Mouse (Mus musculus) neutrophil, adult 5-6 weeks (primary cell): Measurements from ENCODE around the gene Pcgf3. TPM values are rescaled to one million over a fixed set of nuclear protein-coding genes. Genes with fewer than 3 reads are reported as not detected.

Experiments
- ATAC-seq: fragments of 151-379, 151-347 bp; 2 replicates; pipeline ENCODE4 v1.8.0; 2017; ENCODE audit warnings: mild to moderate bottlenecking, moderate TSS enrichment; ENCODE audit not compliant: insufficient number of reproducible peaks, poor library complexity, low FRiP score, severe bottlenecking; ENCODE audit errors: extremely low read depth
- total RNA-seq: library from RNA; stranded (forward); fragments of 200-1000 nt; gene quantifications from 2 replicates; pipeline ENCODE4 v1.2.3, GENCODE M21; 2017

Pcgf3 gene
- total RNA-seq = 17.5 and 21.6 TPM in 2 replicates

DNA sequence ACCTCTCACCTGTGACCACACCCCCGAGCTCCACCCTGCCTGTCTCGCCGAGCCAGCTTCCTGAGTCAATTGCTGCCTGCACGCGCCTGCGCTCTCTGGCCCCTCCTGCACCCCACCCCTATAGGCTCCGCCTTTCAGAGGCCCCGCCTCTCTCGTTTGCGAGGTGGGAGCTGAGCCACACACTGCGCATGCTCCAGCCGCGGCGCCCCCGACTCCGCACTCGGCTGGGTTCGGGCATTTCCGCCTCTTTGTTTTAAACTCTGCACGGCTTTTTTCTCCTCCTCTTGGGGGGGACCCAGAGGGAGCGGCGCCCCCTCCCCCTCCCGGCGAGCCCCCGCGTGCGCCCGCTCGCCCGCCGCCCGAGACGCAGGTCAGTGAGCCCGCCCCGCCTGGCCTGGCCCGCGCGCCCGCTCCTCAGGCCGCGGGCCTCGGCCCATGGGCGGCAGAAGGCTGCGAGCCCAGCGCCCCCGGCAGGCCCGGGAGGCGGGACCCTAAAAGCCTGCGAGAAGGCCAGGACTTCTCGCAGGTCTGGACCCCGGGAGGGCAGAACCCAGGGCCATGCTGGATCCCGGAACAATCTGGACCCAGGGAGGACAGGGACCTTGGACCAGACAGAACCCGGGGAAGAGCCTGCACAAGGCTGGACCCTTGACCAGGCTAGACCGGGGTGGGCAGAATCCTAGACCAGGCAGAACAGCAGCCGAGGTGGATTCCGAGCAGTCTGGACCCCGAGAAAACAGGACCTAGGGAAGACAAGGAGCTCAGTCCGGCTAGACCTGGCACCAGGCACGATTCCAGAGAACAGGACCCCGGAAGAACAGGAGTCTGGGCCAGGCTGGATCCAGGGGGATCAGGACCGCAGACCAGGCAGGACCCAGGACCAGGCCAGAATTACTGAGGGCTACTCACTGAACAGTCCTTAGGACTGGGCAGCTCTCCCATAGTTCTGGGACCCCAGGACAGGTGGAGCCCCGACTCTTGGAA is at the start of gene Pcgf3:
Pcgf3 (plus strand) TSS at position 151 of the 984 bp plus-strand sequence.
- peak; percentile 96 for ATAC-seq

GRCm38 (mm10) chr5:108414711-108415110 is 46.3 kb upstream of the Pcgf3 start:
- no peak for ATAC-seq

DNA sequence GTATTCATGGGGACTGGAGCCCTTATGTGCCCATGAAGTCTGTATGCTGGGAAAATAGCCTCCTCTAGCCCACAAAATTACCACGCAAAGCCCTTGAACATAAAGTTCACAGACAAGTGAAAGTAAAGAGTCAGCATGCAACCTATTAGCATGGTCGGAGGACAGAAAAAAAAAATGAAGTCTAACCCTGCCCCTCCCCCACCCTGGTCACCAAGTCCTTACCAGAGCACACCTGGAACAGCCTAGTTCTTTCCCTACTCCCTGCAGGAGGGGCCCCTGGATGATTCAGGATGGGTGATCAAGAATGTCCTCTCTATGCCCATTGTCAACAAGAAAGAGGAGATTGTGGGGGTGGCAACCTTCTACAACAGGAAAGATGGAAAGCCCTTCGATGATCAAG is 38.3 kb upstream of the Pcgf3 start:
- ATAC-seq = no peak

DNA sequence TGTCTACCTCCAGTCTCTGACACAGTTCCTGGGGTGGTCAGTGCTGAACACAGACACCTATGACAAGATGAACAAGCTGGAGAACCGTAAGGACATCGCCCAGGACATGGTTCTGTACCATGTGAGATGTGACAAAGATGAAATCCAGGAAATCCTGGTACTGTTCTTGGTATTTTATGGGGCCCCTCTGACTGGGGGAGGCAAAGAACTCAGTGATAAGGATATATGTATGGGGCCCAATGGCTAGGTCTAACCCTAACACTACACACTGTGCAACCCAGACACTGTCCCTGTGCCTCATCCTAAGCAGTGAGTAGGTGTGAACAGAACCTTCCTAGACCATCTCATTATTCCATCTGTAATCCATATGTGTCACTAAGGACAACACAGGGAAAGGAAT is 37.6 kb upstream of the Pcgf3 start:
- ATAC-seq = no peak

DNA sequence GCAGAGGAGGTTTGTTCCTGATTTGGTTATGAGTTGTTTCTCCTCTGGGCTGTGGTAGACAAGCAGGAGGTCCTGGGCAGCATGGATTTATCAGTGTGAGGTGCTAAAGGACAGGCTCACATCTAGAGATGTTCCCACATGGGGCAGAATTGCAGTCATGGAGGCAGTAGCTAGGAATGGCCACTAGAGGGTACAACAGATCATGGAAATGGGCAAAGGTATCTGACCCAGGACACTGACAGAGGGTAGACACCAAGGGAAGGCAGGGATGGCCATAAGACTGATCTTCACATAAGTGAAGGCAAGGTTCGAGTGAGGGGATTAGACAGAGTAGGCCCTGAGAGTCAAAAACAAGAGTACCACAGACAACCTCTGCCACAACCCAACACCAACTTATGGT is 33.8 kb upstream of the Pcgf3 start:
- peak; percentile 55; the same call in 1 of the 2 replicates for ATAC-seq

DNA sequence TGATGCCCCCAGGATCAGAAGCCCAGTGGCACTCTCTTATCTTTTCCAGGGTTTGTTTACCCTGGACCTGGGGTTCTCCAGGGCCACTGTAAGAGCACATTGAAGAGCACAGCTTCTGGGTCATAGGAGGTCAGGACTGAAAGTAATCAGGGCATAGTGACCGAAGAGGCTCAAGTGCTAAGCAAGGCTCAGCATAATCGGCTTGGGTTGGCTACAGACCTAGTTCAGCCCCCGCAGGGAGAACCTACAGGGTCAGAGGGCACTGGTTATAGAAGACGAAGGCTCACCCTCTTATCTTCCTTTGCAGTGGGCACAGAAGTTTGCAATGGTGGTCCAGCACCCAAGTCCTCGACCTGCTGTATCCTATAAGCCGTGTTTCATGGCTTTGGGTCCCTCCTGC is 29.8 kb upstream of the Pcgf3 start:
- no peak for ATAC-seq

- ATAC-seq = peak; percentile 96
Observed at GRCm38 (mm10) chr5:108433804-108434587, 27.0 kb upstream of the Pcgf3 start, which contains the start of gene Atp5k. Gene Atp5k (minus strand): TSS chr5:108434448.

DNA sequence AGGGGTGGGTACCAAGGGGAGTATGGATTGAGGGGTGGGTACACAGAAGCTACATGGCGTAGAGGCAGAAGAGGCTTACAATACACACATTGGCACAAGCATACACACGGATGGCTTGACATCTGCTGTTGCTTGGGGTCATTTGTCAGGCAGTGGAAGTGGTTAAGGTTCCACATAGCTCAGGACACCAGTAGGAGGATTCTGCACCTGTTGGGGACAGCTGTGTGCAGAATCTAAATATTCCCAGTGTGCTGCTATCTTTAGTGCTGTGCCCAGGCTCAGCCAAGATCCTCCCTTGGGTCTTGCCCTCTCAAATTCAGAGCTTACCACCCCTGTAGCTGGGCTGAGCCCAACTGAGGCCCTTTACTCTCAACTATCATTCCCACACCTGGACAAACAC is 24.9 kb upstream of the Pcgf3 start:
- no peak for ATAC-seq

GRCm38 (mm10) chr5:108446973-108447372 is 14.1 kb upstream of the Pcgf3 start:
- ATAC-seq = no peak

DNA sequence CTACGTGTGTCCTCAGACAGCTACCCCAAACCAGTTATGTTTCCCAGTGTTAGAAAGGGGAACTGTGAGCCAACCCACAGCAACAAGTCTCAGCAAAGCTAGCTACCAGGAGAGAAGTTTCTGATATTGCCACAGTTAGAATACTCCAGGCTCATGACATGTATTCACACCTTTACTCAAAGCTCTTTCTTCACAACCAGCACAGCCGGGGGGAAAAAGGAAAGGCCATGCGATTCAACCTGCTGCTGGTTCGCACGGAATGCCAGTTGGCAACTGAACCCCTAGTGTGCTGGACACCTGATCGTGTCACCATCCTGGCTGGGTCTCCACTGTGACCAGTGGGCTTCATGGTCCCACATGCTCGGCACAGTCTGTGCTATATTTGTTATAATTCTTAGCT is 13.2 kb upstream of the Pcgf3 start:
- ATAC-seq = no peak

DNA sequence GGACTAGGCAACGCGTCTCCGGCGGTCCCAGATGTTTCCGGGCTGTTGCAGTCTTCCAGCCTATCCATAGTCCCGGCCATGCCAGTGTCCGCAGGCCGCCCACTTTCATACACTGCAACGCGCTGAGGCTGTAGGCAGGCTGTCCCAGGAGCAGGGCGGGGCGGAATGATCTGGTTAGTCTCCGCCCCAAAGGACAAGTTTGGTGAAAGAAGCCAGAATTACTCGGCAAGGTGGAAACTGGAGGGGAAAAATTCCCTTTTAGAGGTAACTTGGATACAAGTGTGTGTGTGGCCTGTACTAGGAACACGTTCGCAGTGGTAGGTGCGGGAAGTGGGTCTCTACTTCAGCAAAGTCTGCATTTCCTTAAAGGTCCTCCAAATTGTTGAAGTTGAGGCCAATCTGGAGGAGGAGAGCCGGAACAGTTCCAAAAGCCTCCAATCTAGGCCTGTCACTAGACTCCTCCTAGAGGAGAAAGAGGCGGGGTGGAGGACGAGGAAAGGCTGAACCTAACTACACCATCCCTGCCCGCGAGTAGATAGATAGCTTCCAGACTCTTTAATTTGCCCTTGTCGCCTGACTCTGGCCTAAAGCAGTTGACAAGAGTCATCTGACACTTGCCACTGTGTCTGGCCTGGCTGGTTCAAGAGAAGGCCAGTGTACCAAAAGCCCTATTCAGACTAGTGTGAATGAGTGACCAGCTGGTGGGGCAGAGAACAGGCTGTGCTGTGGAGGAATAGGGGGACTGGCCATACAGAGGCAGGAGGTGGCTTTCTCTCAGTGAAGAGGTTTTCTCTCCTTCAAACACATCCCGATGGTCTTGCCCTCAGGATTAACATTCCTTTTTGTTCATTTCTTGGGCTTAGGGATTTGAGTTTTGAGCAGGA is 12.0 kb upstream of the Pcgf3 start, which contains the start of gene Mfsd7a:
Mfsd7a (minus strand) TSS at position 107 of the 884 bp plus-strand sequence.
- peak; percentile 30; the same call in 1 of the 2 replicates for ATAC-seq

- no peak for ATAC-seq
Observed at GRCm38 (mm10) chr5:108450837-108451540, 10.0 kb upstream of the Pcgf3 start.

DNA sequence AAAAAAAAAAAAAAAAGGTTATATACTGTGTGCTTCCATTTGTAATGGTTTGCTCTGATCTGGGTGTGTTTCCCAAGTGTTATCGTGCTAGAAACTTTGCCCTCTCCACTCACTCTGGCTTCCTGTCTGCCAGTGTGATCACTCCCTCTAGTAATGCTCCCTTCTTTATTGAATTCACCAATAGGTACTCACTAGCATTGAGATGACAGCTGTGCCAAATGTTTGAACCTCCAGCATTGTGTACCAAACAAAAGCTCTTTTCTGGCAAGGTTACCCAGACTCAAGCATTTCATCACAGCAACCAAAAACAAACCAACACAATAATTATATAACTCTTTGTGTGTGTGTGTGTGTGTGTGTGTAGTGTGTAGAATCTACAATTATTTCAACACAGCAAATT is 9.4 kb upstream of the Pcgf3 start:
- no peak for ATAC-seq

- ATAC-seq = no peak
Observed at GRCm38 (mm10) chr5:108452422-108452821, 8.6 kb upstream of the Pcgf3 start.

DNA sequence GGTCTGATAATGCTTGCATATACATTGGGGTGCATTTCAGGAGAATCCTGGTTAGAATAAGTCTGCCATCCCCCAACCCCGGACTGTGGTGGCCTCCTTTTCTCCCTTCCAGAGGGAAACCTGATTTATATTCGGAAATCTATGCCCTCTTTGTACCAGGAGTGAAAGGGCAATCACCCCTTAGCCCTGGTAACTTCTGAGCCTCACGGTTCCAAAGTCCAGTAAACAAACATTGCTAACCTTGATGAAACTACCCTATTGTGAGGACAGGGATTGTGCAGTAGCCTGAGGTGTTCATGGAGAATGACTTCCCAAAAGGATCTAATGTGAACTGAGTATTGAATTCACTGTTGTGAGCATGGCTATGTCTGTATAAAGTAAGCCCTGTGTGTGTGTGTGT is 6.9 kb upstream of the Pcgf3 start:
- ATAC-seq = no peak

DNA sequence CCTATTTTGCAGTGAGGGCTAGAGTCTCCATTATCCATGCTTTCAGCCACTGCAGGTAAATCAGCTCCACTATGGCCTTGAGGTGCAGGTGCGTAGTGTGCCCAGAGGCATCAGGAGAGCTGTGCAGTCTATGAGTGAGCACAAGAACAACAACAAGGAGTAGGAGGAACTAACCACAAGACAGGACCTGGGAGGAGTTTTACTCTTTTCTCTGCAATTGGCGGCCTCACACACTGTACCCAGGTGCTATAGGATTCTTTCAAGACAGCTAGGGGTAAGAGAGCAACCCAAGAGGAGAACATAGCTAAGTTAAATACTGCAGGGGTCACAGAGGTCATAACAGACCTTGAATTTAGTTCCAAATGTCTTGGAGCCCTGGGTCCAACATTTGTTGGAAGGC is 2.3 kb upstream of the Pcgf3 start:
- no peak for ATAC-seq

GRCm38 (mm10) chr5:108460461-108460860 is 571 bp upstream of the Pcgf3 start:
- ATAC-seq = no peak

GRCm38 (mm10) chr5:108462446-108462845 is 1.4 kb downstream of the Pcgf3 start:
- ATAC-seq = no peak
